Mouse (Mus musculus) heart, postnatal 0 days (tissue): ENCODE results near the gene Nudt1.

Experiments
- CTCF ChIP-seq: IDR thresholded peaks from 2 replicates; pipeline ENCODE4 v1.5.1; 2016; ENCODE audit warnings: antibody characterized with exemption, control low read depth, low read depth
- EP300 ChIP-seq: IDR thresholded peaks from 2 replicates; pipeline ENCODE4 v1.6.1; 2016; ENCODE audit warnings: antibody characterized with exemption, low read depth

DNA sequence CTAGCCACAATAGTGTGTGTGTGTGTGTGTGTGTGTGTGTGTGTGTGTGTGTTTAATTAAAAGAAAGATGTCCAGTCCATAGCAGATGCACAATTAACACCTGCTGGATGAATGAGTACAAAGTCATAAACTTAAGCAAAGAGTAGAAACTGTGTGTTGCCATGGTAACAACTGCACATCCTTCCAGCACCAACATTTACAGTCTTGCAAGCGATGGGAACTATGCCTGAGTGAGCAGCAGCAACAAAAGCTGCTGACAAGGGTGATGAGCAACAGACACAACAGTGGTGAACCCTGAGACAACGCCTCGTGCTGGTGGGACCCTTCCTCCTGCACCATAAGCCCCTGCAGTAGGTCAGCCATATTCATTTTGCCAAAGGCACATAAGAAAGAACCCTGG lies 52.8 kb downstream of the Nudt1 start:
- TF ChIP-seq CTCF (no peak), EP300 (no peak)
